Mouse (Mus musculus) thymus, postnatal 14 days (tissue): ENCODE results near the gene Tmem161a.
A peak's percentile ranks its signal among the peaks of the same experiment; 100 is the strongest.
"Not testable (repeated sequence)": the region's sequence is repeated elsewhere in the genome, so short reads cannot be mapped to it uniquely, and the experiment has no call there.

Source experiments
- DNase-seq: peaks from one replicate; pipeline ENCODE4 v3.0.0; 2021

The Tmem161a gene

GRCm38 (mm10) chr8:70212112-70213055 is 40.2 kb downstream of the Tmem161a start, which contains the start of gene Slc25a42:
Gene Slc25a42, minus strand, starts transcription at chr8:70212305.
- peak; percentile 96 for DNase-seq

- DNase-seq, result no peak
Observed at GRCm38 (mm10) chr8:70214411-70214810, 42.3 kb downstream of the Tmem161a start.

DNA sequence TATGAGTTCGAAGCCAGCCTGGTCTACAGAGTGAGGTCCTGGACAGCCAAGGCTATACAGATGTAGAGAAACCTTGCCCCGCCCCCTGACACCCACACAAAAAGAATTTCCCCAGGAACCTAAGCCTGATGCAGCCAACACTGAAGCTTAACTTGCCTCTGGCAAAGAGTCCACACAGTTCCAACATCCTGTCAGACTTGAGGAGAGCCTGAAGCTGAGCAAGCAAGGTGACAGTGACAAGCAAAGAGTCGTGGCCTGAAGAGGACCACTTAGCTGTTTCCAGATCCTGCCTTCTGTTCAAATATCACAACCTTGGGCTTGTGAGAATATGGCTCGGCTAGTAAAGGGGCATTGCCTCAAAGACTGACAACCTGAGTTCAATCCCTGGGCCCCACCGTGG is 42.9 kb downstream of the Tmem161a start:
- no peak for DNase-seq

GRCm38 (mm10) chr8:70216161-70216560 is 44.0 kb downstream of the Tmem161a start:
- not testable (repeated sequence) for DNase-seq

- no peak for DNase-seq
Observed at GRCm38 (mm10) chr8:70216566-70216965, 44.4 kb downstream of the Tmem161a start.

GRCm38 (mm10) chr8:70217441-70217840 is 45.3 kb downstream of the Tmem161a start:
- no peak for DNase-seq

- no peak for DNase-seq
Observed at GRCm38 (mm10) chr8:70219107-70219684, 47.0 kb downstream of the Tmem161a start.

GRCm38 (mm10) chr8:70220236-70220840 is 48.2 kb downstream of the Tmem161a start:
- DNase-seq, result no peak

DNA sequence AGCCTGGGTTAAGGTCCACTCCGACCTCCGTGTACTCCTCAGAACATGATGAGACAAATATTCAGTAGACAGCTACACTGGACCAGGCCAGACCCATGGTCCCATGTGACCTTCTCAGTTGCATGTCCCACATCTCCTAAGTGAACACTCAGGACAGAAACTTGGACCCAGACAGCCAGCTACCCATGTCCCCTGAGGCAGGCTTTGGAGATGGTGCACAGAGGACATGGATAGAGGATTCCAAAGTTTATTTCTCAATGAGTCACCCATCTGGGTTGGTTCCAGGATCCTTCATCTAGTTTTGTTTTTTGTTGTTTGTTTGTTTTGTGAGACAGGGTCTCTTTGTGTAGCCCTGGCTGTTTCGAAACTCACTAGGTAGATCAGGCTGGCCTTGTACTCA is 48.8 kb downstream of the Tmem161a start:
- no peak for DNase-seq

GRCm38 (mm10) chr8:70222041-70222440 is 49.9 kb downstream of the Tmem161a start:
- no peak for DNase-seq

GRCm38 (mm10) chr8:70223341-70223740 is 51.2 kb downstream of the Tmem161a start:
- peak; percentile 27 for DNase-seq

DNA sequence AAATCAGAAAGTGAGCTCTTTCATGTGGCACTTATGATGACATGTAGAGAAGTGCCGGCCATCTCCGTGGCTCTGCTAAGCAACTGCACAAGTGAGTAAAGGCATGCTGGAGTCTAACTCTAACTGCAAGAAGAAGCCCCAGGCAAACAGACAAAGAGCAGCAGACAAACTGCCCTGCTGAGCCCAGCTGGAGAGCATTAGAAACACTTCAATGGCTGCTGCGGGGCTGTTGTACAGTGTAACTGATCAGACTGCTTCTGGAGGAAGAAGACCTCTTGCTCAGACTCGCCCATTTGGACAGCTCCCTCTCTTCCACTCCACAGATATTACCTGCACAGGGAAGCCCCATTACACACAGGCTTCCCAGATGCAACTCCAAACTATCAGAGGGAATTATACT is 55.8 kb downstream of the Tmem161a start:
- DNase-seq, result no peak

GRCm38 (mm10) chr8:70230837-70231236 is 58.7 kb downstream of the Tmem161a start:
- no peak for DNase-seq
